Mouse (Mus musculus): ENCODE measurements around the gene Zfp968. TPM values are rescaled to one million over a fixed set of nuclear protein-coding genes. Genes with fewer than 3 reads are reported as not detected.
"Not testable (repeated sequence)": the region's sequence is repeated elsewhere in the genome, so short reads cannot be mapped to it uniquely, and the experiment has no call there.

The Zfp968 gene
- polyA plus RNA-seq (2012; rRNA removed) = 1.8 and 2.9 TPM in 2 replicates

DNA sequence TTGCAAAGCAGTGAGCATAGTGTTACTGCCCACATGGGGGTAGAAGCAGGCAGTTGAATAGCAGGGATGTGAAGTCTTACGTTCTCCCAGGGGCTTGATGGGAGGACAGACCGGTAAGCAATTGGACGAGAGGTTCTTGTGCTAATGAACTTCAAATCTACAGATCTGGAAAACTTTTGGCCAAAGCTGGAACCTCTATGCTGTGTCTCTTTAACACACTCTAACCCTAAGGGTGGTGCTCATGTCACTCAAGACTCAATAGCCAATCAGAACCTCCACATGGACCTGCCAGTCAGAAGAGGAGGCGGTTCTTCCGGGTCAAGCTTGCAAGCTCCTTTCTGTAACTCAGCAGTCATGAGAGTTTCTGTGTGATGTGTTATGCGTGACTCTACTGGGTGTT lies at the start of gene Zfp968:
TSS of gene Zfp968 (plus strand) at position 301 of the 400 bp plus-strand sequence.
- DNase-seq (ENCODE audit: low read depth) = not testable (repeated sequence)

DNA sequence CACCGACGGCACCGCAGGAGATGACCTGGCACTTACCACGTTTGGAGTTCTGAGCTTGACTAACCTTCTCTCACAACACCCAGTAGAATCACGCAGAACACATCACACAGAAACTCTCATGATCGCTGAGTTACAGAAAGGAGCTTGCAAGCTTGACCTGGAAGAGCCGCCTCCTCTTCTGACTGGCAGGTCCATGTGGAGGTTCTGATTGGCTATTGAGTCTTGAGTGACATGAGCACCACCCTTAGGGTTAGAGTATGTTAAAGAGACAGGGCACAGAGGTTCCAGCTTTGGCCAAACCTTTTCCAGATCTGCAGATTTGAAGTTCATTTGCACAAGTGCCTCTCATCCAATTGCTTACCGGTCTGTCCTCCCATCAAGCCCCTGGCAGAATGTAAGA lies 34.1 kb upstream of the Zfp968 start, which contains the start of gene Gm4631:
TSS of gene Gm4631 (minus strand) at position 101 of the 400 bp plus-strand sequence.
- not testable (repeated sequence) for DNase-seq (ENCODE audit: low read depth)

Other genes starting within 250 kb of the Zfp968 start
- gene Gm14399, start 230.4 kb upstream of the Zfp968 start, polyA plus RNA-seq (2012; rRNA removed) = 2.0 and 2.1 TPM in 2 replicates
- gene Gm14443, start 196.6 kb upstream of the Zfp968 start, polyA plus RNA-seq (2012; rRNA removed) = 0.11 and 0.31 TPM in 2 replicates
- 7.9 and 15.2 TPM in 2 replicates for gene Gm14391, start 165.5 kb upstream of the Zfp968 start, polyA plus RNA-seq (2012; rRNA removed)
- gene Gm14440, start 97.3 kb upstream of the Zfp968 start, polyA plus RNA-seq (2012; rRNA removed) = not detected in 2 replicates
- gene Gm4631, start 34.2 kb upstream of the Zfp968 start, polyA plus RNA-seq (2012; rRNA removed) = 2.6 and 2.7 TPM in 2 replicates
- 6.9 and 7.9 TPM in 2 replicates for gene Gm4724, start 63.4 kb downstream of the Zfp968 start, polyA plus RNA-seq (2012; rRNA removed)
- 1.1 and 1.6 TPM in 2 replicates for gene Zfp965, start 97.5 kb downstream of the Zfp968 start, polyA plus RNA-seq (2012; rRNA removed)

Data from gonadal fat pad, adult 2 months (tissue).